ENCODE assay signal across 9 mouse cellular contexts in the genomic region with DNA sequence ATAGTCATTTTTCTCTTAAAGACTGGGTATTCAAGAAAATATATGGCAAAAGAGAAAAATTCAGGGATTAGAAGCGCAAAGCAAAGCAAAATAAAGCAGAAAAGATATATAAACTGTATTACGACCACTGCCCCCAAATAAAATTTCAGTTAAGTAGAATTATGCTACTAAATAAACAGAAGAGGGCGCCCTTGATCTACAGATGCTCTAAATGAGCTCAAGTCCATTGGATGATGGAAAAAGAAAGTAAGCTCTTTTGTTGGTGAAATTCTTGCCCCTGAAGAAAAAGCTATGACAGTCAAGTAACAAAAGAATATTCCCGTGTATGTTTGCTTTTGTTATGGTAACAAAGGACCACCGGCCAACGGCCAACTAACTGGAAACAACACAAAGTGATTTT.
DNase-seq lines count a peak whose midpoint lies in the region; ATAC-seq and TF ChIP-seq lines count a peak whose summit lies in the region.
"Had no signal": no experiment of that assay in that cellular context is flagged by ENCODE, and none has a peak within 500 bp of the region (broad histone marks: within the 10 kb centered on the region; RNA-seq: fewer than 3 reads in every experiment).

No protein-coding gene starts in this region.

- no peaks in the 10 kb centered on the region for H3K36me3 ChIP-seq in heart, embryonic 10.5 days
- no peaks in the 10 kb centered on the region for H3K36me3 ChIP-seq in ES-E14 (ENCODE audit: control insufficient read depth, insufficient read depth, low read length, poor library complexity, severe bottlenecking)
- H3K36me3 ChIP-seq in embryonic facial prominence, embryonic 14.5 days (ENCODE audit: control insufficient read depth, insufficient read depth, low read length) = no peaks in the 10 kb centered on the region
- H3K36me3 ChIP-seq: heart, embryonic 12.5 days had no signal

- H3K4me2 ChIP-seq in embryonic facial prominence, embryonic 14.5 days (ENCODE audit: low read depth, low read length) = no peak overlapping the region

- 33% methylated on average over 6 of the region's 6 CpGs for WGBS in heart, embryonic 10.5 days
- 26% methylated on average over 6 of the region's 6 CpGs for WGBS in embryonic facial prominence, embryonic 14.5 days

- intact Hi-C loops in heart, postnatal 10 days (cut with DNase I) = loop anchor here (5.0 to 10.0 kb wide), 4 partner anchors 212 to 697 kb away; a partner anchor contains a TSS

- DNase-seq in heart, postnatal 10 days = peak; percentile 8 to 18
- no peak for DNase-seq in heart, embryonic 10.5 days (ENCODE audit: low spot score)
- DNase-seq in 3134 (ENCODE audit: extremely low read depth, insufficient read length, low spot score) (peak; percentile 23), ES-E14 (ENCODE audit: low read depth, low spot score) (peak; percentile 19)
- DNase-seq in embryonic facial prominence, embryonic 14.5 days (ENCODE audit: low spot score) = peak; percentile 90
- no peak for DNase-seq in yolk sac, embryonic 10.5 days (ENCODE audit: low spot score)
- DNase-seq in testis, postnatal 14 days (ENCODE audit: low spot score) = no peak
- no peak for DNase-seq in spleen, postnatal 10 days (ENCODE audit: low spot score in 2 of 2)

- no peak overlapping the region for H3K4me3 ChIP-seq in heart, embryonic 10.5 days
- no peak overlapping the region for H3K4me3 ChIP-seq in ES-E14 (ENCODE audit: insufficient read depth in 1 of 2, low read depth in 1 of 2, low read length in 2 of 2, poor library complexity in 1 of 2, severe bottlenecking in 1 of 2)
- H3K4me3 ChIP-seq in embryonic facial prominence, embryonic 14.5 days (ENCODE audit: low read depth, low read length) = no peak overlapping the region
- H3K4me3 ChIP-seq: heart, embryonic 12.5 days had no signal

- peaks cover 11% of the 10 kb centered on the region; the same call in 1 of the 2 replicates for H3K27me3 ChIP-seq in heart, embryonic 10.5 days (ENCODE audit: insufficient read depth, poor library complexity, severe bottlenecking)
- no peaks in the 10 kb centered on the region; the same call in 1 of the 2 replicates for H3K27me3 ChIP-seq in embryonic facial prominence, embryonic 14.5 days (replicated peaks; ENCODE audit: control insufficient read depth, insufficient read depth, low read length)

- in situ Hi-C loops in ES-E14 (cut with MboI; ENCODE audit: low sequenced_read_pairs in 2 of 2, unreplicated experiment in 2 of 2) = loop anchor here in 1 of 2 experiments (10.0 kb wide), 1 partner anchor 699 kb away; no protein-coding TSS in a partner anchor

- no peak overlapping the region for H3K9ac ChIP-seq in ES-E14 (ENCODE audit: insufficient read depth, low read depth, low read length, poor library complexity, severe bottlenecking)
- no peak overlapping the region for H3K9ac ChIP-seq in embryonic facial prominence, embryonic 14.5 days (ENCODE audit: low read depth, low read length)
- H3K9ac ChIP-seq: heart, embryonic 12.5 days had no signal

- no peaks in the 10 kb centered on the region for H3K4me1 ChIP-seq in heart, embryonic 10.5 days
- no peaks in the 10 kb centered on the region for H3K4me1 ChIP-seq in ES-E14 (ENCODE audit: control insufficient read depth in 2 of 2, insufficient read depth in 2 of 2, low read length in 2 of 2, poor library complexity in 1 of 2)
- no peaks in the 10 kb centered on the region for H3K4me1 ChIP-seq in embryonic facial prominence, embryonic 14.5 days (ENCODE audit: control insufficient read depth, insufficient read depth, low read length)
- H3K4me1 ChIP-seq: heart, embryonic 12.5 days had no signal

- H3K27ac ChIP-seq in heart, embryonic 10.5 days = no peak overlapping the region
- no peak overlapping the region for H3K27ac ChIP-seq in ES-E14 (ENCODE audit: insufficient read depth, low read depth, low read length, poor library complexity, severe bottlenecking)
- H3K27ac ChIP-seq in embryonic facial prominence, embryonic 14.5 days (replicated peaks; ENCODE audit: low read depth, low read length) = no peak overlapping the region

- H3K9me3 ChIP-seq in heart, embryonic 10.5 days = no peaks in the 10 kb centered on the region
- H3K9me3 ChIP-seq in ES-E14 (ENCODE audit: control insufficient read depth, insufficient read depth, low read depth, low read length) = no peaks in the 10 kb centered on the region
- no peaks in the 10 kb centered on the region for H3K9me3 ChIP-seq in embryonic facial prominence, embryonic 14.5 days (ENCODE audit: control insufficient read depth, low read length)
- H3K9me3 ChIP-seq: heart, embryonic 12.5 days had no signal

- no peak for ATAC-seq in embryonic facial prominence, embryonic 14.5 days (ENCODE audit: low read depth)

TF ChIP-seq in ES-E14, 5 proteins besides CTCF, POLR2A, EP300 and RAD21:
- TF ChIP-seq MAFK (IDR thresholded peaks at IDR 0.05; ENCODE audit: insufficient read depth, low read depth, low read length) = no peak
- no peak for TF ChIP-seq HCFC1 (IDR thresholded peaks at IDR 0.05; ENCODE audit: borderline replicate concordance, insufficient read depth, low read length)
- no peak for TF ChIP-seq CHD2 (IDR thresholded peaks at IDR 0.05; ENCODE audit: low read depth, low read length)
- 0 out of 2 replicates have a peak, but pooled peaks have one; percentile 9 for TF ChIP-seq ZC3H11A (IDR thresholded peaks at IDR 0.05; ENCODE audit: borderline replicate concordance, low read depth, low read length)

Comparison
In these comparisons a context has a peak if more than half of its experiments do, and no peak if none do; other contexts are left out.
1. DNase-seq: peak in heart, postnatal 10 days (2 of 2), 3134 (single experiment), ES-E14 (single experiment) and embryonic facial prominence, embryonic 14.5 days (single experiment); none in heart, embryonic 10.5 days (single experiment), yolk sac, embryonic 10.5 days (single experiment), testis, postnatal 14 days (single experiment) and spleen, postnatal 10 days (0 of 2).